Mouse (Mus musculus): ENCODE results near the gene Psmb1.

GRCm38 (mm10) chr17:15440463-15441121, 59.0 kb downstream of the Psmb1 start:
- no peak for TF ChIP-seq POLR2A (IDR thresholded peaks at IDR 0.05; ENCODE audit: extremely low read depth, insufficient read depth, low read length)
- no peak for TF ChIP-seq CTCF (IDR thresholded peaks at IDR 0.05; ENCODE audit: extremely low read depth, insufficient read depth, low read length)

Data from cortical plate, adult 2 months (tissue).